Mouse (Mus musculus) heart, postnatal 0 days (tissue): Measurements from ENCODE around the gene Slc8b1. TPM values are rescaled to one million over a fixed set of nuclear protein-coding genes. Genes with fewer than 3 reads are reported as not detected.

Experiments used
- ATAC-seq: fragments of 200-750 bp; cut with Nextera tagmentation; 2 replicates; pipeline ENCODE4 v1.8.0; 2017; ENCODE audit warnings: low read depth, moderate number of reproducible peaks, moderate library complexity; ENCODE audit not compliant: insufficient read depth
- DNase-seq: peaks from one replicate; pipeline ENCODE4 v3.0.0-alpha.2; 2016; ENCODE audit warnings: low spot score
- H3K27ac ChIP-seq: fragments of 300-500 bp; sonication (generic); 2 replicates; pipeline ENCODE4 v1.5.1; 2014; ENCODE audit warnings: low read depth, mild to moderate bottlenecking
- H3K27me3 ChIP-seq: fragments of 300-500 bp; sonication (generic); 2 replicates; pipeline ENCODE4 v1.6.1; 2014; ENCODE audit warnings: low read length, mixed read lengths; ENCODE audit not compliant: control insufficient read depth, insufficient read depth
- H3K36me3 ChIP-seq: fragments of 300-500 bp; sonication (generic); replicated peaks from 2 replicates; pipeline ENCODE4 v1.6.1; 2014; ENCODE audit warnings: low read length, mixed read lengths; ENCODE audit not compliant: control insufficient read depth, insufficient read depth
- H3K4me1 ChIP-seq: fragments of 300-500 bp; sonication (generic); 2 replicates; pipeline ENCODE4 v1.6.1; 2014; ENCODE audit warnings: antibody characterized with exemption; ENCODE audit not compliant: control insufficient read depth, insufficient read depth
- H3K4me2 ChIP-seq: fragments of 300-500 bp; sonication (generic); 2 replicates; pipeline ENCODE4 v1.6.1; 2014; ENCODE audit warnings: low read depth, mild to moderate bottlenecking, low read length, moderate library complexity
- H3K4me3 ChIP-seq: fragments of 300-500 bp; sonication (generic); 2 replicates; pipeline ENCODE4 v1.5.1; 2014; ENCODE audit warnings: low read depth, low read length
- H3K9ac ChIP-seq: fragments of 300-500 bp; sonication (generic); replicated peaks from 2 replicates; pipeline ENCODE4 v1.6.1; 2014; ENCODE audit warnings: low read depth, low read length, mixed read lengths
- H3K9me3 ChIP-seq: fragments of 300-500 bp; sonication (generic); replicated peaks from 2 replicates; pipeline ENCODE4 v1.6.1; 2016; ENCODE audit warnings: low read length; ENCODE audit not compliant: control insufficient read depth
- CTCF ChIP-seq: IDR thresholded peaks from 2 replicates; pipeline ENCODE4 v1.5.1; 2016; ENCODE audit warnings: antibody characterized with exemption, control low read depth, low read depth
- EP300 ChIP-seq: IDR thresholded peaks from 2 replicates; pipeline ENCODE4 v1.6.1; 2016; ENCODE audit warnings: antibody characterized with exemption, low read depth
- WGBS: fragments of 180-500 bp; shearing (Covaris S2); extraction: QIAGEN DNeasy Blood & Tissue Kit; methylation state at CpG from one replicate; pipeline ENCODE4 v1.1.7; 2014; 5-methylcytosine and 5-hydroxymethylcytosine counted together
- polyA plus RNA-seq: library from polyadenylated mRNA; unstranded; fragments of >200 nt; fragmentation: Nextera tagmentation; extraction: Ambion mirVana; gene quantifications from 2 replicates; pipeline ENCODE4 v1.2.1, GENCODE M21; 2015
- total RNA-seq: library from RNA; depleted of rRNA; stranded (reverse); fragments of >200 nt; gene quantifications from 2 replicates; pipeline ENCODE4 v1.2.3, GENCODE M21; 2014; ENCODE audit warnings: low replicate concordance

The Slc8b1 gene
- total and polyA plus RNA-seq, 2 experiments from 2014 or later, result 3.6 to 16.0 TPM

- WGBS, result 41% methylated on average over 28 of the region's 28 CpGs
- Histone ChIP-seq H3K4me2 (no peak overlapping the region), H3K27me3 (no peaks in the 10 kb centered on the region), H3K9me3 (no peaks in the 10 kb centered on the region), H3K4me3 (no peak overlapping the region), H3K4me1 (peaks cover 40% of the 10 kb centered on the region), H3K36me3 (no peaks in the 10 kb centered on the region), H3K27ac (peak overlapping the region; percentile 81), H3K9ac (no peak overlapping the region)
- DNase-seq, result peak; percentile 71
- peak; percentile 67 for ATAC-seq
- TF ChIP-seq EP300 (peak; percentile 46; the same call in 1 of the 2 replicates), CTCF (no peak)
These were observed 52.3 kb downstream of the Slc8b1 start for GRCm38 (mm10) chr5:120562956-120563913.

GRCm38 (mm10) chr5:120563914-120564311 is 52.9 kb downstream of the Slc8b1 start:
- WGBS, result 42% methylated on average over 4 of the region's 4 CpGs
- no peak overlapping the region for H3K4me3 ChIP-seq
- no peak overlapping the region for H3K4me2 ChIP-seq
- no peaks in the 10 kb centered on the region for H3K9me3 ChIP-seq
- DNase-seq (no peak), ATAC-seq (no peak)
- no peaks in the 10 kb centered on the region for H3K36me3 ChIP-seq
- TF ChIP-seq EP300 (no peak; the same call in 1 of the 2 replicates), CTCF (no peak)
- H3K4me1 ChIP-seq, result peaks cover 43% of the 10 kb centered on the region
- H3K9ac ChIP-seq, result no peak overlapping the region
- H3K27ac ChIP-seq, result peak overlapping the region; percentile 81
- H3K27me3 ChIP-seq, result no peaks in the 10 kb centered on the region

- WGBS, result 59% methylated on average over 15 of the region's 15 CpGs
- no peaks in the 10 kb centered on the region for H3K36me3 ChIP-seq
- H3K9me3 ChIP-seq, result no peaks in the 10 kb centered on the region
- no peak overlapping the region for H3K4me3 ChIP-seq
- ATAC-seq, result no peak
- peaks cover 46% of the 10 kb centered on the region for H3K4me1 ChIP-seq
- TF ChIP-seq EP300 (no peak), CTCF (no peak)
- H3K4me2 ChIP-seq, result no peak overlapping the region
- H3K27ac ChIP-seq, result no peak overlapping the region
- H3K9ac ChIP-seq, result no peak overlapping the region
- H3K27me3 ChIP-seq, result no peaks in the 10 kb centered on the region
- DNase-seq, result no peak
These were observed 54.4 kb downstream of the Slc8b1 start for GRCm38 (mm10) chr5:120565171-120565905.

- H3K4me1 ChIP-seq, result peaks cover 50% of the 10 kb centered on the region
- 0 out of 2 replicates have a peak, but pooled peaks have one; percentile 9 for ATAC-seq
- H3K27me3 ChIP-seq, result no peaks in the 10 kb centered on the region
- H3K9ac ChIP-seq, result peak overlapping the region; percentile 26; the same call in 1 of the 2 replicates
- 0 out of 2 replicates have a peak overlapping the region, but pooled peaks have one; percentile 12 for H3K27ac ChIP-seq
- no peak overlapping the region for H3K4me2 ChIP-seq
- no peaks in the 10 kb centered on the region for H3K9me3 ChIP-seq
- WGBS, result 33% methylated on average over 5 of the region's 5 CpGs
- no peak overlapping the region for H3K4me3 ChIP-seq
- DNase-seq, result no peak
- TF ChIP-seq EP300 (no peak), CTCF (no peak)
- H3K36me3 ChIP-seq, result no peaks in the 10 kb centered on the region
These were observed 55.1 kb downstream of the Slc8b1 start for GRCm38 (mm10) chr5:120566101-120566500.

- Histone ChIP-seq H3K4me3 (no peak overlapping the region), H3K9me3 (no peaks in the 10 kb centered on the region), H3K4me2 (no peak overlapping the region), H3K27ac (peak overlapping the region; percentile 57; the same call in 1 of the 2 replicates), H3K9ac (no peak overlapping the region), H3K4me1 (peaks cover 56% of the 10 kb centered on the region), H3K27me3 (no peaks in the 10 kb centered on the region), H3K36me3 (no peaks in the 10 kb centered on the region)
- TF ChIP-seq EP300 (no peak), CTCF (no peak)
- ATAC-seq, result peak; percentile 18; the same call in 1 of the 2 replicates
- no peak for DNase-seq
- 38% methylated on average over 9 of the region's 9 CpGs for WGBS
These were observed 55.8 kb downstream of the Slc8b1 start for GRCm38 (mm10) chr5:120566681-120567252.
